Mouse (Mus musculus) myocyte (in vitro differentiated cells): ENCODE measurements around the gene Lrrc4. TPM values are rescaled to one million over a fixed set of nuclear protein-coding genes. Genes with fewer than 3 reads are reported as not detected.

ENCODE experiments used
- H3K27me3 ChIP-seq: one replicate; pipeline ENCODE4 v1.6.1; 2011; ENCODE audit not compliant: control insufficient read depth, insufficient read depth, insufficient read length
- H3K36me3 ChIP-seq: one replicate; pipeline ENCODE4 v1.6.1; 2011; ENCODE audit not compliant: control insufficient read depth, insufficient read depth
- H3K4me2 ChIP-seq: one replicate; pipeline ENCODE4 v1.6.1; 2011; ENCODE audit warnings: low read depth, control low read depth
- H3K4me3 ChIP-seq: one replicate; pipeline ENCODE4 v1.5.1; 2011; ENCODE audit warnings: mild to moderate bottlenecking, control low read depth, moderate library complexity
- H3K79me2 ChIP-seq: one replicate; pipeline ENCODE4 v1.6.1; 2011; ENCODE audit not compliant: control insufficient read depth, insufficient read depth
- H3ac ChIP-seq: one replicate; pipeline ENCODE4 v1.6.1; 2011; ENCODE audit not compliant: control insufficient read depth, insufficient read length
- CEBPB ChIP-seq: IDR thresholded peaks from 2 replicates; pipeline ENCODE4 v1.6.1; 2011; ENCODE audit warnings: mild to moderate bottlenecking, moderate library complexity; ENCODE audit not compliant: poor library complexity, insufficient read depth, severe bottlenecking
- E2F4 ChIP-seq: IDR thresholded peaks from one replicate; pipeline ENCODE4 v1.6.1; 2011; ENCODE audit warnings: mild to moderate bottlenecking, control low read depth, moderate library complexity; ENCODE audit not compliant: insufficient read depth
- MAX ChIP-seq: IDR thresholded peaks from one replicate; pipeline ENCODE4 v1.6.1; 2011; ENCODE audit warnings: low read depth, mild to moderate bottlenecking, control low read depth
- MYOD1 ChIP-seq, 3 experiments: IDR thresholded peaks; one replicate each; pipeline ENCODE4 v1.6.1; 2011; ENCODE audit warnings: control low read depth in 2 of 3, low read depth in 2 of 3, mild to moderate bottlenecking in 2 of 3, moderate library complexity in 1 of 3; ENCODE audit not compliant: insufficient read length in 2 of 3, control insufficient read depth in 1 of 3
- MYOG ChIP-seq, 3 experiments: IDR thresholded peaks; one replicate each; pipeline ENCODE4 v1.6.1; 2011; ENCODE audit warnings: control low read depth in 2 of 3, low read depth in 2 of 3, mild to moderate bottlenecking in 2 of 3; ENCODE audit not compliant: insufficient read length in 2 of 3, control insufficient read depth in 1 of 3, insufficient read depth in 1 of 3
- POLR2A ChIP-seq: IDR thresholded peaks from one replicate; pipeline ENCODE4 v1.6.1; 2011; ENCODE audit warnings: low read depth, mild to moderate bottlenecking, control low read depth, moderate library complexity; ENCODE audit not compliant: insufficient read length
- POLR2AphosphoS2 ChIP-seq: IDR thresholded peaks from one replicate; pipeline ENCODE4 v1.6.1; 2011; ENCODE audit warnings: low read depth, control low read depth; ENCODE audit not compliant: insufficient read length
- REST ChIP-seq: IDR thresholded peaks from one replicate; pipeline ENCODE4 v1.6.1; 2011; ENCODE audit warnings: mild to moderate bottlenecking, control low read depth, moderate library complexity; ENCODE audit not compliant: insufficient read depth, insufficient read length
- SRF ChIP-seq: IDR thresholded peaks from one replicate; pipeline ENCODE4 v1.6.1; 2011; ENCODE audit warnings: low read depth; ENCODE audit not compliant: control insufficient read depth, insufficient read length
- TCF12 ChIP-seq: IDR thresholded peaks from one replicate; pipeline ENCODE4 v1.6.1; 2011; ENCODE audit warnings: mild to moderate bottlenecking, control low read depth; ENCODE audit not compliant: poor library complexity, insufficient read depth, severe bottlenecking
- TCF3 ChIP-seq: IDR thresholded peaks from one replicate; pipeline ENCODE4 v1.6.1; 2011; ENCODE audit warnings: low read depth, control low read depth; ENCODE audit not compliant: insufficient read length
- USF1 ChIP-seq: IDR thresholded peaks from one replicate; pipeline ENCODE4 v1.6.1; 2011; ENCODE audit warnings: low read depth, mild to moderate bottlenecking, control low read depth, moderate library complexity
- polyA plus RNA-seq: library from polyadenylated mRNA; unstranded; fragments of >200 nt; fragmentation: generic; extraction: Trizol; gene quantifications from one replicate; pipeline ENCODE4 v1.2.1, GENCODE M21; 2012; ENCODE audit warnings: missing spikeins

Lrrc4 gene
- polyA plus RNA-seq, 1 experiment: 0.72 TPM

DNA sequence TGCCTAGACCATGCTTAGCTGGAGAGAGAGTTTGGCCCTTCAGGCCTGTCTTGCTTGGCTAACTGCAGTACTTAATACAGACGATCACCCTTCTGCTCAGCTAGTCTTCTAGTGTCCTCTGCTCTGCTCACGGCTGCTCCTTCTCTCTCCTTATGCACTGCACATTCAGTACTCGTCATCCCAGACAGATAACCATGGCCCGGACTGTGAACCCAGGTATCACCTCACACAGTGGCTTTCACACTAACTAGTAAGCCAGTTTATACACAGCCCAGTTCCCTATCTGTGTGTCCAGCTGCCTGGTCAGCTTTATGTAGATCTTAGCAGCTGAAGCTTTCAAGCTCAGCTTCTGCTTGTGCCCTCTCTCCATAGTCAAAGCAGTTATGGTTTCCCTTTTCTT, 210.1 kb downstream of the Lrrc4 start:
- TF ChIP-seq MAX: no peak
- no peak for TF ChIP-seq MYOG (IDR thresholded peaks at IDR 0.05; ENCODE audit: control insufficient read depth in 1 of 3, insufficient read depth in 1 of 3, insufficient read length in 2 of 3, low read depth in 2 of 3)
- TF ChIP-seq USF1: no peak
- no peak for TF ChIP-seq POLR2A
- TF ChIP-seq REST: no peak
- no peak for TF ChIP-seq CEBPB
- TF ChIP-seq E2F4: no peak
- TF ChIP-seq MYOD1 (IDR thresholded peaks at IDR 0.05; ENCODE audit: control insufficient read depth in 1 of 3, insufficient read length in 2 of 3, low read depth in 2 of 3): no peak
- peaks cover 2% of the 10 kb centered on the region for H3K36me3 ChIP-seq
- no peak overlapping the region for H3ac ChIP-seq
- H3K4me3 ChIP-seq: no peak overlapping the region
- H3K27me3 ChIP-seq: no peaks in the 10 kb centered on the region
- H3K79me2 ChIP-seq: peaks cover 30% of the 10 kb centered on the region
- H3K4me2 ChIP-seq: no peak overlapping the region

DNA sequence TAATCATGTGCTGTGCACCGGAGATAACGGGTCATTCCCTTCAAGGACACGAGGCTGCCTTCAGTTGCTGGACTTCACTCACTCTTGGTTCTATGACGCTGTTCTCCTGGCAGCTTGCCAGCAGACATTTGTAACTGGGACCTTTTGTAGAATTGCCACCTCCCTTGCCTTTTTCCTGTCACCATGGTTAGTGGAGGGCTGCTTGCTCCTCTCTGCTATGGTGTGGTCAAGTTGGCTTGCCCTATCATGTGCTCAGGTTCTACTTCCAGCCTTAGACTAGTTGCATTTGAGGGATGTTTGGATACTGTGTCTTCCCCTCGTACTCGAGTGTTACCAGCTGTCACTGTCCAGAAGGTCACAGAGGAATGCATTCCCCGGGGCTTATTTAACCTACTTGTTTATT, 212.8 kb downstream of the Lrrc4 start:
- Histone ChIP-seq H3K79me2 (peaks cover 42% of the 10 kb centered on the region), H3K4me3 (no peak overlapping the region), H3K27me3 (no peaks in the 10 kb centered on the region), H3K4me2 (peak overlapping the region; percentile 40), H3ac (no peak overlapping the region), H3K36me3 (no peaks in the 10 kb centered on the region)
- no peak for TF ChIP-seq POLR2AphosphoS2
- TF ChIP-seq USF1: no peak
- no peak for TF ChIP-seq CEBPB
- TF ChIP-seq MYOG (IDR thresholded peaks at IDR 0.05; ENCODE audit: control insufficient read depth in 1 of 3, insufficient read depth in 1 of 3, insufficient read length in 2 of 3, low read depth in 2 of 3): peak in 1 of 3 experiments; percentile 59
- no peak for TF ChIP-seq SRF
- TF ChIP-seq E2F4: no peak
- peak in 2 of 3 experiments; percentile 29 to 52 for TF ChIP-seq MYOD1 (IDR thresholded peaks at IDR 0.05; ENCODE audit: control insufficient read depth in 1 of 3, insufficient read length in 2 of 3, low read depth in 2 of 3)
- no peak for TF ChIP-seq TCF3
- TF ChIP-seq MAX: no peak
- TF ChIP-seq POLR2A: no peak
- no peak for TF ChIP-seq REST
- TF ChIP-seq TCF12: peak; percentile 16

DNA sequence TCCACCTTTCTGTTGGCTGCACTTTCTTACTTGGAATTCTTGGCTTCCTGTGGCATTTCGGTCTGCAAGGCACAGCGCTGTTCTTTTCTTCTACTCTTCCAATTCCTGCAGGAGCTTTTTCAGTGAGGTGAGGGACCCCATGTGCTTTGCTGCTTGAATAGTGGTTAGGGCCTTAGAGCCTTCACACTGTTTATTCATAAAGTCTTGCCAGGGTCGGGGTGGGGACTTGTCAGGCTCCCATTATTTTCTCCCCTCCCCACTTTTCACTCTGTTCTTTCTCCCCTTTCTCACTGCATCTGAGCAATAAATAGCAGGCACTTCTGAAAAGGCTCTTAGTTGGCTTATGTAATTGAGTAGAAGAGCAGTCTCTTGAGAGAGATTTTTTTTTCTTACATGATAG, 213.2 kb downstream of the Lrrc4 start:
- peaks cover 42% of the 10 kb centered on the region for H3K79me2 ChIP-seq
- H3ac ChIP-seq: no peak overlapping the region
- no peak overlapping the region for H3K4me3 ChIP-seq
- TF ChIP-seq MYOG (IDR thresholded peaks at IDR 0.05; ENCODE audit: control insufficient read depth in 1 of 3, insufficient read depth in 1 of 3, insufficient read length in 2 of 3, low read depth in 2 of 3): no peak
- H3K4me2 ChIP-seq: no peak overlapping the region
- no peaks in the 10 kb centered on the region for H3K36me3 ChIP-seq
- no peaks in the 10 kb centered on the region for H3K27me3 ChIP-seq

DNA sequence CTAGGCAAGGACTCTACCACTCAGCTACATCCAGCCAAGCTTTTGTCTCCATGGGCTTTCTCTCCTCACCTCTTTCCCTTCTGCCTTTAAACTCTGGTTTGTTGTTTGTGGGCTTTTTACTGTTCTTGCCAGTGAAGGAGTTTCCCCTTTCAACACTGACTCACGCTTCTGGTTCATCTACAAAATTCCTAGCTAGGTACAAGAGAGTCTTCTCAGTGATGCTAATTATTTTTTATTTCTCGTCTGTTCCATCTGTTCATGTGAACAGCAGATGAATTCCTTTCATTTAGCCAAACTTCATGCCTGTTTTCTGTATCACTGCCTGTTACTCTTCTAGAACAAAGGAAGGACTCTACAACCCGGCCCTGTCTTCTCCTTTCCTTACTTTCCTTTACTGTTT, 215.6 kb downstream of the Lrrc4 start:
- H3K4me2 ChIP-seq: no peak overlapping the region
- no peak overlapping the region for H3K4me3 ChIP-seq
- TF ChIP-seq MYOD1 (IDR thresholded peaks at IDR 0.05; ENCODE audit: control insufficient read depth in 1 of 3, insufficient read length in 2 of 3, low read depth in 2 of 3) (no peak), E2F4 (no peak), CEBPB (no peak), MYOG (IDR thresholded peaks at IDR 0.05; ENCODE audit: control insufficient read depth in 1 of 3, insufficient read depth in 1 of 3, insufficient read length in 2 of 3, low read depth in 2 of 3) (no peak), MAX (no peak)
- H3K79me2 ChIP-seq: peaks cover 41% of the 10 kb centered on the region
- no peak overlapping the region for H3ac ChIP-seq
- H3K36me3 ChIP-seq: no peaks in the 10 kb centered on the region
- H3K27me3 ChIP-seq: no peaks in the 10 kb centered on the region

DNA sequence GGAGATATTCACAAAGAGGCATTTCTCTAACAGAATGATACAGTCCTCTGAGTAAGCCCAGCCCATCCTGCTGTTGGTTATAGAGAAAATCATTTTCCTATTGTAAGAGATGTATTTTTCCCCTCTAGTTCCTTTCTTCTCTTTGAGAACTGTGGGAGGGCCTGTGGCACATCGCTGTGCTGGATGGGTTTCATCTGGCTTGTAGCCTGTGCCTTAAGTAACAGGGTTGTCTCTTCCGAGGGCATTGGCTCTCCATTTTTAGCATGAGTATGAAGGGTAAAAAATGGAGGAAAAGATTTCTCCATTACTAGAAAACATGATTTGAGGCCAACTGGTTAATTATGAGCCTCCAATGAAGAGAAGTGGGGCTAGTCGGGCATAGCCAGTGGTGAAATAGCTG, 216.1 kb downstream of the Lrrc4 start:
- peaks cover 45% of the 10 kb centered on the region for H3K79me2 ChIP-seq
- H3K4me2 ChIP-seq: no peak overlapping the region
- H3K27me3 ChIP-seq: no peaks in the 10 kb centered on the region
- H3ac ChIP-seq: no peak overlapping the region
- TF ChIP-seq POLR2A: no peak
- no peak for TF ChIP-seq SRF
- TF ChIP-seq MAX: no peak
- TF ChIP-seq REST: no peak
- no peak for TF ChIP-seq USF1
- no peak for TF ChIP-seq TCF12
- TF ChIP-seq E2F4: no peak
- no peak for TF ChIP-seq MYOG (IDR thresholded peaks at IDR 0.05; ENCODE audit: control insufficient read depth in 1 of 3, insufficient read depth in 1 of 3, insufficient read length in 2 of 3, low read depth in 2 of 3)
- TF ChIP-seq MYOD1 (IDR thresholded peaks at IDR 0.05; ENCODE audit: control insufficient read depth in 1 of 3, insufficient read length in 2 of 3, low read depth in 2 of 3): no peak
- no peak for TF ChIP-seq CEBPB
- H3K4me3 ChIP-seq: no peak overlapping the region
- H3K36me3 ChIP-seq: no peaks in the 10 kb centered on the region
